Mouse (Mus musculus) adrenal gland, adult 10 weeks (tissue): Measurements from ENCODE around the gene Ddx49. TPM values are rescaled to one million over a fixed set of nuclear protein-coding genes. Genes with fewer than 3 reads are reported as not detected.

Experiments
- polyA plus RNA-seq: library from polyadenylated mRNA; stranded (reverse); fragments of 350-450 nt; fragmentation: Illumina TruSeq; extraction: RNeasy Lipid Tissue Mini Kit (QIAGEN cat#74804); gene quantifications from one replicate; pipeline ENCODE4 v1.2.3, GENCODE M21; 2014; ENCODE audit warnings: low read depth, low replicate concordance

Gene Ddx49
- polyA plus RNA-seq = 4.1 TPM

DNA sequence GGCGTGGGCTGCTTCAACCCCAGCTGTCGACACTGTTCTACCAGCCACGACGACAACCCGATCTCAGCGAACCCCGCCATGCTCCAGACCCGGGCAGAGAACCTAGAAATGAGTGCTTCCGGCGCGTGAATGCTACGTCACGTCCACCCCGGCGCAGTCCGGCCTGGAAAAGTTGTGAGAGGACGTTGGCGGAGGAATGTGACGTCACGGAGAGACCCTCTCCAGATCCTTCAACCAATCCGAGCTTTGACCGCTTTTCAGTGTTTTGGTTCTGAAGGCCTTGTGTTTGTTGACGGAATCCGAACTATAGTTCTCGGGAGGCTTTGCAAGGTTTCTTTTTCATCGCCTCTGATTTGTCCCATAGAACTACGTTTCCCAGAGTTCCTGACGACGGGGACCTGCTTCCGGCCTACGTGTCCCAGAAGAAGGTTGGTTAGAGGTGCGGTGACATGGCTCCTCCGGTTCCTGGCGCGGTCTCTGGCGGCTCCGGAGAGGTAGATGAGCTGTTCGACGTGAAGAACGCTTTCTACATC lies at the start of gene Ddx49, which contains the start of gene Cope:
Gene Ddx49 (minus strand): TSS at position 132 of the 533 bp plus-strand sequence.
Gene Cope (plus strand): TSS at position 161 of the 533 bp plus-strand sequence.

DNA sequence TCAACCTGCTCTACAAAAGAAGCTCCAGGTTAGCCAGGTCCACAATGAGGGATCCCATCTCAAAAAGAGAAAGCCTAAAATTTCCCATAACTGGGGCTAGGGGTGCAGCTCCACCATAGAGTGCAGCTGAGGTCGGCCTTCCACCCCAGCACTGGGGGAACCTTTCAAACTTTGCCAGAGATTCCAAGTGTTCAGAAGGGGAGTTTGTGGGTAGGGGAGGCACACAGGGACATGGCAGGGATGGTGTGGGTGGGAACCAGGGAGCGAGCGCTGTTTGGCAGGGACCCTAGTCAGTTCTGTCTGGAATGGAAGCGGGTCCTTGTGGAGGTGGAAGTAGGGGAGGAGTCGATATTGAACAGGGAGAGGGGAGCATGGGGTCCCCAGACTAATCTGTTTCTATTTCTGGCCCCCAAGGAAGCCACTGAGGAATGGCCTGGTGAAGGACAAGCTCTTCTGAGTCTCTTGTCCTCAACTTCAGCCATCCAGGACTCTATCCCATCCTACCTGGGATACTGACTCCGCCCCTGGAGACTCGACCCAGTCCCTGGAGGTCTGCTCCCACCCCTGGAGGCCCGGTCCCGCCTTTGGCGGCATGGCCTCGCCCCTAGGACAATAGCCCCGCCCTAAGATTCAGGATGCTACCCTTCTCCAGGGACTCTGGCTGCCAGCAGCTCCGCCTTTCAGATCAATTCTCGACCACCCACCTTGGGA lies 27.0 kb upstream of the Ddx49 start, which contains the start of gene Gdf1:
Gene Gdf1 (plus strand): TSS at position 694 of the 711 bp plus-strand sequence.

DNA sequence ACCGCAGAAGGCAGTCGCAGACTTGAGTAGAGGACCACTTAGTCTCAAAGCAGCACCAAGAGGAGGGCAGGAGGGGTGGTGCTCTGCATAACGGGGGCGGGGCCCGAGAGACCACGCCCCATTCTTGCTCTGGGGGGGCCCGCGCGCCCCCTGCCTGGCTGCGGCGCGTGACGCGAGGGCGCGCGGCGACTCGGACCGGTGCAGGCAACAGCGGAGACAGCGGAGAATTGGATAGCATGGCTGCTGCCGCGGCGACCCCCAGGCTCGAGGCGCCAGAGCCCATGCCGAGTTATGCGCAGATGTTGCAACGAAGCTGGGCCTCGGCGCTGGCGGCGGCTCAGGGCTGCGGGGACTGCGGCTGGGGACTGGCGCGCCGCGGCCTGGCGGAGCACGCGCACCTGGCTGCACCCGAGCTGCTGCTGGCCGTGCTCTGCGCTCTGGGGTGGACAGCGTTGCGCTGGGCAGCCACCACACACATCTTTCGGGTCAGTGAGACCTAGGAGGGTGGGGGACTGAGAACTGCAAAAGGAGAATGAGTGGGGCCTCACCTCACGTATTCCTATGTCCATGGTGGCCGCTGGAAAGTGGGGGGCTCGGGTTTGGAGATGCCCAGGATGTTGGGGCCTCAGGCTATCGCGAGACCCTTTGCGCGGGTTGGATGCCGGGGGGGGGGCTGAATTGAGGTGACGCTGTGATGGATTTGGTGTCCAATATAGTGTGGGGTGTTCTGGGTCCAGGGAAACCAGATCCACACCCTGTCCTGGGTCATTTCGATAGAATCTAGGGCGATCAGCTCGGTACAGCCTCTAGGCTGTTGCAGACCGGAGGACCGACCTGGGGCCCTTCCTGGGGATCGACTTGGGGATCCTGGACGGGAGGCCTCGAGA lies 13.6 kb upstream of the Ddx49 start, which contains the start of gene Cers1:
Gene Cers1 (plus strand): TSS at position 152 of the 887 bp plus-strand sequence.

DNA sequence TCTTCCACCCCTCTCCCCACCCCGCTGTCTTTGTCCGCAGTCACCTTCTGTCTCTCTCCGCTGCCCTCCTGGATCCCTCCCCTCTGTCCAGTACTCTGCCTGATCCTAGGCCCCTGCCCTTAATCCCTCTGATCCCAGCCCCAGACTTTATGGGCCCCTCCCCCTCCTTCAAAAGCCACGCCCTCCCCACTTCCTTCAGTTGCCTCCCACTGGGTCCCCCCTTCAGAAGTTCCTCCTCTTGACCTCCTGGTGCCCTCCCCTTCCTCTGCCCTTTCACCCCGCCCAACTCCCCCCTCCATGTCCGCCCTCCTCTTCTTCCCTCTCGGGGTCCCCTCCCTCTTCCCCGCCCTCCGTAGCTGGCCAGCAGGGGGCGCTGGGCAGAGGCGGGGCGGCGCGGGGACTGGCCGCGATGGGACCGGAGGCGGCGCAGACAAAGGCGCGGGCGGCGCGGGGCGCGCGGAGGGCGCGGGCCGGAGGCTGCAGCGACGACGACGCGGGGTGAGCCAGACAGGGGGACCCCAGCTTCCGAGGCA lies 19.6 kb downstream of the Ddx49 start, which contains the start of gene Homer3:
Gene Homer3 (plus strand): TSS at position 225 of the 533 bp plus-strand sequence.

Other genes starting within 250 kb of the Ddx49 start
- not detected for gene Tm6sf2, start 229.6 kb downstream of the Ddx49 start, polyA plus RNA-seq
- gene Hapln4, start 219.0 kb downstream of the Ddx49 start, polyA plus RNA-seq = not detected
- gene Ncan, start 181.6 kb downstream of the Ddx49 start, polyA plus RNA-seq = not detected
- gene Nr2c2ap, start 171.2 kb downstream of the Ddx49 start, polyA plus RNA-seq = 1.6 TPM
- gene Rfxank, start 163.3 kb downstream of the Ddx49 start, polyA plus RNA-seq = 0.52 TPM
- gene Borcs8, start 163.0 kb downstream of the Ddx49 start, polyA plus RNA-seq = 11.1 TPM
- not detected for gene Mef2b, start 162.8 kb downstream of the Ddx49 start, polyA plus RNA-seq
- gene Tmem161a, start 130.1 kb downstream of the Ddx49 start, polyA plus RNA-seq = 7.5 TPM
- gene Slc25a42, start 90.2 kb downstream of the Ddx49 start, polyA plus RNA-seq = 3.5 TPM
- 5.9 TPM for gene Sugp2, start 68.3 kb downstream of the Ddx49 start, polyA plus RNA-seq
- 0.29 TPM for gene Armc6, start 68.0 kb downstream of the Ddx49 start, polyA plus RNA-seq
- not detected for gene Homer3, start 19.7 kb downstream of the Ddx49 start, polyA plus RNA-seq
- gene Cope, start within 50 bp of the Ddx49 start, polyA plus RNA-seq = 0.82 TPM
- not detected for gene Cers1, start 13.3 kb upstream of the Ddx49 start, polyA plus RNA-seq
- gene Gdf1, start 27.3 kb upstream of the Ddx49 start, polyA plus RNA-seq = not detected
- gene Upf1, start 50.8 kb upstream of the Ddx49 start, polyA plus RNA-seq = 4.0 TPM
- gene Comp, start 71.1 kb upstream of the Ddx49 start, polyA plus RNA-seq = not detected
- 2.6 TPM for gene Crtc1, start 137.1 kb upstream of the Ddx49 start, polyA plus RNA-seq
- gene Klhl26, start 174.5 kb upstream of the Ddx49 start, polyA plus RNA-seq = 5.4 TPM
- 0.82 TPM for gene Tmem59l, start 184.9 kb upstream of the Ddx49 start, polyA plus RNA-seq
- not detected for gene Crlf1, start 190.7 kb upstream of the Ddx49 start, polyA plus RNA-seq
- not detected for gene Rex1bd, start 204.3 kb upstream of the Ddx49 start, polyA plus RNA-seq
- 3.9 TPM for gene Uba52, start 208.3 kb upstream of the Ddx49 start, polyA plus RNA-seq
- gene Fkbp8, start 225.2 kb upstream of the Ddx49 start, polyA plus RNA-seq = 5.1 TPM
- gene Kxd1, start 225.5 kb upstream of the Ddx49 start, polyA plus RNA-seq = 8.0 TPM
- gene Ell, start 237.0 kb upstream of the Ddx49 start, polyA plus RNA-seq = 0.58 TPM